Mouse (Mus musculus) T-helper 2 cell (primary cell): ENCODE measurements around the gene Hgf.

ENCODE experiments used
- in situ Hi-C: fragments of 300-600 bp; cut with MboI, MseI; formaldehyde crosslinking; loops from one replicate; pipeline ENCODE4 v1.15.1; 2025; ENCODE audit warnings: high pct_unique_total_duplicates

The Hgf gene

DNA sequence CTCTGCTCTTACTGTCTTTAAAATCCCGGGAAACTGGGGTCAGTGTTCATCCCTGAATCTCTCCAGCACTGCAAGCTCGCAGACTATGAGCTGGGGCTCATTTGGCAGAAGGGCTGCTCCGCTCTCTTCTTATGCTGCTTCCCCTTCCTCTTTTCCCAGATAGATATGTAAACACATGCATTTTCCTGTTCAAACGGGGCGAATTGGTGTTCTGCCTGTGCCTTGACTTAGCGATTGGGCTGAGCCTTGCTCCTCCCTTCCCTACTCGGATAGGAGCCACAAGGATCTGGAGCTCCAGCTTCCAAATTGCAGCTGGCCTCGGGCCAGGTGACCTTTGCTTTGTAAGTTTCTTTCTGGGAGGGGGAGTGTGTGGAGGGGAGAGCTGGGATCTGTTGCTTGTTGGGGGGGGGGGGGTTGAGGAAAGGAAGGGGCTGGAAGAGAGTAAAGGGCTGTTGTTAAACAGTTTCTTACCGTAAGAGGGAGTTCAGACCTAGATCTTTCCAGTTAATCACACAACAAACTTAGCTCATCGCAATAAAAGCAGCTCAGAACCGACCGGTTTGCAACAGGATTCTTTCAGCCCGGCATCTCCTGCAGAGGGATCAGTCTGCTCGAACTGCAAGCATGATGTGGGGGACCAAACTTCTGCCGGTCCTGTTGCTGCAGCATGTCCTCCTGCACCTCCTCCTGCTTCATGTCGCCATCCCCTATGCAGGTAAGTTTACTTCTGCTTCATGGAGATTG, at the start of gene Hgf:
TSS of gene Hgf (plus strand) at position 192 of the 744 bp plus-strand sequence.
- in situ Hi-C loops, result no loop called here

GRCm38 (mm10) chr5:16506702-16507350, 46.5 kb upstream of the Hgf start:
- in situ Hi-C loops, result no loop called here

- in situ Hi-C loops, result no loop called here
Observed at GRCm38 (mm10) chr5:16531619-16532277, 21.5 kb upstream of the Hgf start.

DNA sequence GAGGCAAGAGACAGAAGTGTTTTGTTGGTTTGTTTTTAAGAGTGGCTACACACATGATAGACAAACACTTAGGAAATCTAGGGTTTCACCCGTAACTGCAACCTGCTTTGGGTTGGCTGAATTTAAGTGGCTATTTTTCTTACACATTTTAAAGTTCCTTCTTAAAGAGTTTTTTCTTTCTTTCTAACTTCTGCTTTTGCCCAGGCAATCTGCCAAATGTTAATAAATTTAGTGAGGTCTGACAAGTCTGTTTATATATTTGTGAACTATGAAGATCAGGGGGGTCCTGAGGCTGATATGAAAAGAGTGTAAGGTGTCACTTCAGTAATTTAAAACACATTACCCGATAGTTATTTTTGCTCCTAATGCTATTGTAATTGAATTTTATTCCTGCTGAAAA, 15.2 kb upstream of the Hgf start:
- in situ Hi-C loops, result no loop called here

- in situ Hi-C loops, result no loop called here
Observed at GRCm38 (mm10) chr5:16541561-16542116, 11.7 kb upstream of the Hgf start.

GRCm38 (mm10) chr5:16547490-16547889, 5.8 kb upstream of the Hgf start:
- in situ Hi-C loops, result no loop called here

GRCm38 (mm10) chr5:16552647-16553046, 648 bp upstream of the Hgf start:
- in situ Hi-C loops, result no loop called here

DNA sequence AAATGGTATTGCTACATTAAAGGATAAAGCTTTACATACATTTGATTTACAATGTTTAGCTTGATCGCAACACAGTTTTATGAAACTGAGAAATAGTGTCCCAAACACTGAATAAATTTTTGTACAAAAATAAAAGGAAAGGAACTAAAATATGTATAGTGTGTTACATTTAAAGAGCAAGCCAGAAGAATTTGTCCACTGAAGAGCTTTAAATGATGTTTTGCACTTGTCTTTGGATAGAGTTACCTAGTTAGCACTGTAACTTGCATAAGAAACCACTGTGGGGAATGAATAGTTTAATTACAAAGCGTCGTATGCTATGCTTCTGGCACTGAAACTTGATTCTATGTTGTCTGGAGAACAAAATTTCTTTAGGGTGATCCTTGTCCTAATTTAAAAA, 7.0 kb downstream of the Hgf start:
- in situ Hi-C loops, result loop anchor here (10.0 kb wide), 1 partner anchor 1455 kb away; no protein-coding TSS in a partner anchor

DNA sequence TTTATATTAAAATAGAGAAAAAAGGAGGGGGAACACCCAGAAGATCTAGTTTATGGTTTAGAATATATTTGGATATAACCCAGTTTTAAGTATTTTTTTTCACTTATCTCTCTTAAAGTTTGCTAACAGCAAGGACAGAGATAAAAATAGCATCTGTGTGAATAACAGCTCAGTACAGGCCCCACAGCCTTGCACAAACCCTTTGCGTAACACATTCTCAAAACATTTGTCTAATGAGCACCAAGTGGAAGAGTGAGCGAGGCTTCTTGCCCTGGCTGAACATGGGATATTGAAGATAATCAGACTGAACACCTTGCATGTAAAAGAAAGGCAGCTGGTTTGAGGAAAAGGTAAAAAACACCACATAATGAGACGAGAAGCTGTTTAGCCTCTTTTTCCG, 15.7 kb downstream of the Hgf start:
- in situ Hi-C loops, result loop anchor here (10.0 kb wide), 1 partner anchor 1446 kb away; no protein-coding TSS in a partner anchor

DNA sequence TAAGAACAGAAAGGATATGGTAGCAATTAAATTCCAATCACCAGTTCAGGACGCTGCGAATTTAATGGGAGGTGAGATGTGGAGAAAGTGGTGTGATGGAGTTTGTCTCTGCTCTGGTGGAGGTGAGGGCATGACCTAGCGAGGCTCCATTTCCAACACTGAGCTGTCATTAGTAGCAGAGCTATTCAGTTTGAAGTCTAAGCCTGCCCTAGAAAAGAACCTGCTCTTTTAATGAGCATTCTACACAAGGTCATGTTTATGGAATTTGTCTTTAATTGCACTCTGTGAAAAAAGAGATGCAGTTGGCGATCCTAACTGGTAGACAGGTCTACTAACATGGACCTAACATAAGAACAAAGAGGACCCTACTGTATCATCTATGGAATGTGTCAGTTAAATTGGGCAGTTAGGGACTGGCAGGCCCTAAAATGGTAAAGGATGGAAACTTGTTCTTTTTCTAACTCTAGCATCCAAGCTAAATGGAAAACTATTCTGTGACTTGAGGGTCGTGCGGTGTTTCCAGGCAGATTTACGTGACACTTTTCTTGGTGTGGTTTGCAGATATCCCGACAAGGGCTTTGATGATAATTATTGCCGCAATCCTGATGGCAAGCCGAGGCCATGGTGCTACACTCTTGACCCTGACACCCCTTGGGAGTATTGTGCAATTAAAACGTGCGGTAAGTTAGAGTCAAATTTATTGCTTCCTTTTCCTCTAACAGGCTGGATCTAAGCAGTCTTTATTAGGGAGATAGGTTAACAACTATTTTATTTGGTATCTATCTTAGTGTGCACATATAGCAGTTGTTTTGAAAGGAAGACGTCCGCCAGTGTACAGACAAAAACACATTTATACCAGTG, 24.8 kb downstream of the Hgf start:
- in situ Hi-C loops, result no loop called here

- in situ Hi-C loops, result no loop called here
Observed at GRCm38 (mm10) chr5:16595699-16596098, 42.4 kb downstream of the Hgf start.

DNA sequence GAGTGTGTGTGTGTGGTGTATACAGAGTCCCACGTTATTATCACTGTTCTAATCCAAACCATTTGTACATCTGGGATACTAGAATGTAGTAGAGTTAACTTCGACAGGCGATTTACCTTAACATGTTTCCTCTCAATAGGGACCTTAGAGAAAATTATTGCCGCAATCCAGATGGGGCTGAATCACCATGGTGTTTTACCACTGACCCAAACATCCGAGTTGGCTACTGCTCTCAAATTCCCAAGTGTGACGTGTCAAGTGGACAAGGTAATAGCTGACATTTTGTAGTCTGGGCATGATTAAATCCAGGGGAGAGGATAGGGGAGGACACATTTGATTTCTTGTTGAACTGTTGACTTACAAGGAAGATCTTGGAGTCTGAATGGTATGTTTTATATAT, 44.7 kb downstream of the Hgf start:
- in situ Hi-C loops, result no loop called here

DNA sequence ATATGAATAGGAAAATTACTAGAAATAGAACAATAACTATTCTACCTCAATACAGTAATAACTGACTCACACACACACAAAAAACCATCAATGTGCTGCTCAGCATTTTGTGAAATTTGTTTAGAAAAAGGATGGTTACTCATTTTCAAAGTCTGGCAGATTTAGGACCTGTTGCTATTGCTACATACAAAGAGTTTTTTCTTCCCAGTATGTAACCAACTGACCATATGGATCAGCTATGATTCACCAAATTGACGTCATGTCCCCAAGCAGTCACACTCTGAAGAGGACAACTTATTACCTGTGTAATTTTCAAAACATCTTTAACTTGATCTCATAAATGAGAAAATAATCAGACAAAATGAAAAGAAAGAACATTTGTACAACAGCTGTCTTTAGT, 48.2 kb downstream of the Hgf start:
- in situ Hi-C loops, result no loop called here

GRCm38 (mm10) chr5:16632996-16633395, 79.7 kb downstream of the Hgf start:
- in situ Hi-C loops, result loop anchor here (10.0 kb wide), 1 partner anchor 118 kb away; no protein-coding TSS in a partner anchor

DNA sequence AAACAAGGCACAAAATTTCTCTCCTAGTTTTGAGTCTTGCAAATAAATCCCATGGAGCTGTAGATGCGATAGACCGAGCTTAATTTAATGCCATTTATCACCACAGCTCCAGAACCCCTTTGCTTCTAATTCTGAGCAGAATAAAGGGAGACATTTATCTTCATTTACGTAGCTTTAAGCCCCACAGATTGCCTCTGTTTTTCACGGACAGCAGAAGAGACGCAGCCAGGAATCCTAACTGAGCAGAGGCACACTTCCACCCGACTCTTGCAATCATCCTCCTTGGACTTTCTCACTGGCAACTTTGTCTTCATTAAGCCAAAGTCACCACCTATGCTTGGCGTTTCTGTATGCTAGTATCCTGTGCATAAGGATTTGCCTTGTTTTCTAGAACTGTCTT, 93.1 kb downstream of the Hgf start:
- in situ Hi-C loops, result no loop called here

DNA sequence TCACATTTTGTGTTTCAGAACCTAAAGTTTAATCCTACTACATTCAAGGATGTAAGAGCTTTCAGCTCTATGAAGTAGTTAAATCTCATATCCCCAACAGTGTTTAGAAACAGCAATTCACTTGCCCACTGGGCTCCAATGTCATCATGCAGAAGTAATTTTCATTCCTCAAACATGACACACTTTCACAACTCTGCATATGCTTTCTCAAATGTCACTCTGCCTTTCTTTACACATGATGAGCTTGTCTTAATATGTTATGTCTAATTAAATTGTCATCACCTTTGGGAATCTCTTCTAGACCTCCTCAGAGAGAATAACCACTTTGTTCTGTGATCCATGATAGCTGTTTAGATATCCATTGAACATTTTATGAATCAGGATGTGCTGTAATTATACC, 94.4 kb downstream of the Hgf start:
- in situ Hi-C loops, result no loop called here

DNA sequence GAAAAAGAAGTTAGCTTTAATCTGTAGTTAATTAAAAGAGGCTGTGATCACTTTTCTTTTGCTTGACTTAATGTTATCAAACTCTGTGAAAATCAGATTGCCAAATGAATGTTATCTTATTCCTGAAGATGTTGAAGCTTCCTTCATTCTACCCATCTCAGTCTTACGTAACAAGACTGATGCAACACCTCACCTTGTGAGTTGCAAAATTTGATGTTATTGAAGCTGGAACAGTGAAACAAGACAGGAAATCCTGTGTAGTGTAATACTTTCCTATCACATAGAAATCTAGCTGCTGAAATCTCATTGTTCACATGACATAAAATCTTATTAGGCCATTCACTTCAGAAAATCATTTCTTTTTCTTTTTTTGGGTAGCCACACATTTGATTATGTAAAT, 96.9 kb downstream of the Hgf start:
- in situ Hi-C loops, result no loop called here

DNA sequence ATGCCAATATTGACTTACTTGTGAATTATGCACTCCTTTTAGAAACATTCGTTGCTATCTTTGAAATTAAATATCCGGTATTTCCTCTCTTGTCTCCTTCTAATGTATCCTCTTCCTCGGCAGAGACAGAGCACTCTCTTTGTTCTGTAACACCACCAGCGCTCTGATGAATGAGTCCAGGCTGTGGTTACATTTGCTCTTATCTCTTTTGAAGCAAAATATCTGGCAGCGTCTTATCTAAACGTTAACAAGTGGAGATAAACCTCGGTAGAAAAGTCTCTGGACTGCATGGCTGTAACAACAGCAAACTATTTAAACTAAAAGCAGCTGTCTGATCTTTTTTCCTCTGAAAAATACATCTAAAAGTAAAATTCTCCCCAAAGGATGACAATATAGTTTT, 100.7 kb downstream of the Hgf start:
- in situ Hi-C loops, result no loop called here
